Mouse (Mus musculus): ENCODE data around the gene Cyp4f16. TPM values are rescaled to one million over a fixed set of nuclear protein-coding genes. Genes with fewer than 3 reads are reported as not detected.
"Not testable (repeated sequence)": the region's sequence is repeated elsewhere in the genome, so short reads cannot be mapped to it uniquely, and the experiment has no call there.

Cyp4f16 gene
- total RNA-seq (2021): 1 to 10 TPM; 5.8 to 5.9 TPM
- long read RNA-seq, experiment 1, partial matches to known transcripts: 1 of 6 reads
- long read RNA-seq, experiment 1, other reads (novel, unspliced or antisense): 2 of 6 reads
- long read RNA-seq, experiment 2, partial matches to known transcripts: 0 of 3 reads
- long read RNA-seq, experiment 2, other reads (novel, unspliced or antisense): 1 of 3 reads

DNA sequence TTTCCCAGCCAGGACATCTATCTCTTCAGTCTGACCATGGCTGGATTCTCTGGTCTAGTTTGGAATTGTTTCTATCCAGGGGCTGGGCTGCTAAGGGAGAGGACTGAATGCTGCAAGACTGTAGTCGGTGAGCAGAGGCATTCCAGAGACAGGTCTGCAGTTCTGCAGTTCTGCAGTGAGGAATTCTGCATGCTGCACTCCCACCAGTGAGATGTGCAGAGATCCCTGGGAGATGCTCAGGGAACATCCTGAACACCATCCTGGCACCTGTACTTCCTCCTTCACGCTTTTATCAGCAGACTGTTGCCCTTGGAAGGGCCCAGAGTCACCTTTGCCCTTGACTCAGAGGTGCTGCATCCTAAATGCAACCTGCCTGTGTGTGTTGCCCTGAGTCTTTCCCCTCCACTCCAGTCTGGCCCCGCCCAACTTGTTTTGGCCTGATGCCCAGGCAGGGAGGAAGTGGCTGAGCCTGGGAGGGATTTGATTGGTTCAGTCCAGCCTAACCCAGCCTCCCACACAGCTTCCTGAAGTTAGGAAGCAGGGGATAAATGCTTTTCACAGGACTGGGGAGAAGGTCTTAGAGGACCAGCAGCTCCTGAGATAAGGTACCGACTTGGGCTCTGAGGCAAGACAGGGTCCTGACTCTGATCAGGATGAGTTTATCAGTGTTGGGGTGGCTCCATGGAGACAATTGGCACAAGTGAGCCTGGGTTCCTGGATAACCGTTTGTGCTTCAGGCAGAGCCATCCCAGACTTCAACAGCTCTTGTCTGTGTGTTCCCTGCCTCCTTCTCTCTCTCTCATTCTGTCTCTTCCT, at the start of gene Cyp4f16:
Gene Cyp4f16, plus strand, starts transcription at position 508 of the 816 bp plus-strand sequence.
- peak; percentile 66 to 72 for DNase-seq (ENCODE audit: low spot score in 2 of 2)
- intact Hi-C loops (cut with DNase I): loop anchor here (5.0 kb wide), 1 partner anchor 86 kb away; the partner anchor contains the start of gene Cyp4f37

DNA sequence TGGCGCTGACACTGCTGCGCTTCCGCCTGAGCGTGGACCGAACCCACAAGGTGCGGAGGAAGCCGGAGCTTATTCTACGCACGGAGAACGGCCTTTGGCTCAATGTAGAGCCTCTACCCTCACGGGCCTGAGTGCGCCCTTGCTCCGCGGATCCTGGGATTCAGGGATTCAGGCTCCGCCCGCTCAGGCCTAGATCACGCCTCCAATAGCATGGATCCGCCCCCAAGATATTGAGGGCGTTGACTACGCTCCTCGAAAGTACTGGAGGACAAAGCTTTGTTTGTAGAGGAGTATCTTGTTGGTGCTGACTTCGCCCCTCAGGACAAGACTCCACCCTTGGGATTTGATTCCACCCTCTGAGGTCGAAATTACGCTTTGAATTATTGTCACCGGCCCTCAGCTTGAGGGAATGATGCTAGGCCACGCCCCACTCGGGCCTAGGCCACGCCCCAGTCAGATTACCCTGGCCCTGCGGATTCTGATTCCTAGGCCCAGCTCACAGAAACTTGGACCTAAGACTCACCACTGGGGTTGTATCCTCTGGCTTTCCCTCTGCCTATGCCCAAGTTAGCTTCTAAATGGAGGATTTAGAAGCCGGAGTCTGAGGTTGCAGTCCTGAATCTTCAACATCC, 43.9 kb upstream of the Cyp4f16 start:
- intact Hi-C loops (cut with DNase I): loop anchor here (5.0 kb wide), 1 partner anchor 105 kb away; the partner anchor contains the start of gene Wiz
- DNase-seq (ENCODE audit: low spot score in 2 of 2): no peak

DNA sequence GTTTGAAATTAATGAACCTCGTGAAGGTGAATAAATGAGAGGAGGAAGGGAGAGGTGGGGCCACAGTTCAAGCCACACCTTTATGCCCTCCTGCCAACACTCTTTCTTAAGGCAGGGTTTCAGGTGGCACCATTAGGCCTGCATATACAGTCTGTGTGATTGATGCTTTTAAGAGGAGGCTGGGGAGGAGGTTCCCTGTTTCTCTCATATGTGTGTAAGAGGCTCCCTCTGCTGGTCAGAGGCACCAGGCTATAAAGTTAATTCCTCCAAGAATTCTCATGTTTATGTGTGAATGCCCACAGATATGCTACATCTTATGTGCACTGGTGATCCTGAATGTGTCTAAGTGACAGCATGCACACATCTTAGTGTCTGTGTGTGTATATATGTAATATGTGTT, 41.8 kb upstream of the Cyp4f16 start:
- DNase-seq (ENCODE audit: low spot score in 2 of 2): peak; percentile 83 to 84
- intact Hi-C loops (cut with DNase I): loop anchor here (1.0 to 5.0 kb wide), 2 partner anchors 107 to 146 kb away; partner anchors contain the start of gene Wiz

DNA sequence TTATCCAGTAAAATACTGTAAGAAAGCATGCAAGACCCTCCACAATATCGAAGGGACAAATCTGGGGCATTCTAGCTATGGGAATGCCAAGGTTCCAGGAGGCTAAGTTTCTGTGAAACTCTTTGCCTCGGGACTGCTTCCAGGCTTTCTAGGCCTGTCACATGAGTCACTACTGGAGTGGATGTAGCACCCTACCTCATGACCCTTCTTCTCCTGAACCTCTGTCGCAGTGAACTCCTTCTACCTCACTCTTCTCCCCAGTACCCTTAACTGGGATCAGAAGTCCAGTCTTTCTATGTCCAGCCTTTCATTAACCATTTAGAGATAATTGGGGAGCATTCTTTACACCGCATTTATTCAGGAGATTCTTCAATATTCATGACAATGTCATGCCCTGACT, 35.8 kb upstream of the Cyp4f16 start:
- DNase-seq (ENCODE audit: low spot score in 2 of 2); intact Hi-C loops (cut with DNase I): not testable (repeated sequence)

DNA sequence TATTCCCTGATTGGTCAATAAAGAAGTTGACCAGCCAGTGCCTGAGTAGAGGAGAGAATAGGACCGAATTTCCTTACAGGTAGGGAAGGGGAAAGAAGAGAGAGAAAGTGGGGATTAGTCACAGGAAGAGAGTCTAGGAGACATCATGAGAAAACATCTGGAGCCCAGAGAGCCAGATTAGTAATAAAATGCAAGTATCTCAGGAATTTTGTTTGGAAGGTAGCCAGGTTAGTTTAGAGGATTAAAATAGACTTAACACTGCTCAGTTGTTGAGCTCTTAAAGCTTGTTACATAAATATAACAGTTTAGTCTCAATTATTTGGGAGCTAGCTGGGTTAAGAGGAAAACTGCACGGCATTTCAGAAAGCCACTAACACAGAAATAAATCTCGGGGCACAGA, 35.3 kb upstream of the Cyp4f16 start:
- DNase-seq (ENCODE audit: low spot score in 2 of 2): no peak
- intact Hi-C loops (cut with DNase I): no loop called here

DNA sequence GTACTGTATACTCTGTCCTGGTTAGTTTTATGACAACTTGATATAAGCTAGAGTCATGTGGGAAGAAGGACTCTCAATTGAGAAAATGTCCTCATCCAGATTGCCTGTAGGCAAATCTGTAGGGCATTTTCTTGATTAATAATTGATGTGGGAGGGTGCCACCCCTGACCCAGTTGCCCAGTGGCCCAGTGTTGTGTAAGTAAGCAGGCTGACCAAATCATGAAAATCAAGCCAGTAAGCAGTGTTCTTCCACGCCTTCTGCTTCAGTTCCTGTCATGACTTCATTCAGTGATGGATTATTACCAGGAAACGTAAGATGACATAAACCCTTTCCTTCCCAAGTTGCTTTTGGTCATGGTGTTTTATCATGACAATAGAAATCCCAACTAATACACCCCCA, 33.2 kb upstream of the Cyp4f16 start:
- intact Hi-C loops (cut with DNase I): no loop called here
- no peak for DNase-seq (ENCODE audit: low spot score in 2 of 2)

DNA sequence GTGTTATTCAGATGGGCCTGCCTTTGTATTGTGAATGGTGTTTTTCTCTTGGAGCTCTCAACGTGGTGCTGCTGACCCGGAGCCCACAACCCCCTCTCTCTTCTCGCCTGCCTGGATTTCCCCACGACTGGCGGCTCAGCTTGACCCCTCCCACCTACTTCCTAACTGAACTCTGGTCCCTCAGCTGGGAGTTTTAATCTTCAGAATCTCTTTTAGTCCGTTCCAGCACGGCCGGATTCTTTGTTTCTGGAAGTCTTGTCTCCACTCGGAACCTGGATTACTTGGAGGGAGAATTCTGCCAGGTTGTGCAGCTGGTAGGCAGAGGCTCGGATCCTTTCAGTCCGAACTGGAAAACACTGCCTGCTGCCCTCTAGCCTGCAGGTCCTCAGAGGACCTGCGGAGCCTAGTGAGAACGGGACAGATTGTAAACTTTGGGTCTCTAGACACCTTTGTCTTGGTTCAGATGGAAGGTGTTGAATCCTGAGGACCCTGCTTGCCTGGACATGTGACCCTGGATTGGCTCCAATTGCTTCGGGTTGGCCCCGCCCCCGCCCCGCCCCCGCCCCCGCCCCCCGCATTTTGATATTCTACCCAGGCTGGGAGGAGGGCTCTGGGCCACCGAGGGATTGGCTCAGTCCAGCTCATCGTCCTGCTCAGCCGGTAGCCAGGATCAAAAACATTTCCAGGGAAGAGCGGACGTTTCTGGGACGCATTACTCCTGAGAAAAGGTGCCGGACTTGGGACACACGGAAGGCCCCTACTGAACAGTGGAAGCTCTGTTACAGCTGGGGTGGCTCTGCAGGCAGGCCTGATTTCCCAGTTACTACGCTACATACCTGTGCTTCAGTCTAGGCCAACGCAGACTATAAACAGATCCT, 30.3 kb upstream of the Cyp4f16 start, which contains the start of gene Cyp4f17:
Gene Cyp4f17, plus strand, starts transcription at position 200 of the 878 bp plus-strand sequence.
- DNase-seq (ENCODE audit: low spot score in 2 of 2): no peak
- intact Hi-C loops (cut with DNase I): no loop called here

DNA sequence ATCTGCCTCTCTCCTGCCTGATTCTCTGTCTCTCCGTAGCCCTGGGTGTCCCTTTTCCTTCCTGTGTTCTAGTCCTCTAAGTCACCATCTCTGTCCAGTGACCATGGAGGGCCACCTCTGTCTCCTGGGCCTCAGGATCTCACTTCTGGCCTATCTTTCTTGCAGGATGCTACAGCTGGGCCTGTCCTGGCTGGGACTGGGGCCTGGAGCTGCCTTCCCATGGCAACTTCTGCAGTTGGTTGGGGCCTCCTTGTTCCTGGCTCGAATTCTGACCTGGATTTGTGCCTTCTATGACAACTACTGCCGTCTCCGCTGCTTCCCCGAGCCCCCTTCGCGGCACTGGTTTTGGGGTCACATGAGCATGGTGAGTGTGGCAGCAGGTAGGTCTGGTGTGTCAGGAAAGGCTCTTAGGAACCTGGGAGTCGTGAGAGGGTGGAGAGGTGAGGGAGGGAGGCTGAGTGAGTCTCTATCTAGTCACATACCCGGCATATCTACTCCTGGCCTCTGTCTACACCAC, 29.6 kb upstream of the Cyp4f16 start:
- no peak for DNase-seq (ENCODE audit: low spot score in 2 of 2)
- intact Hi-C loops (cut with DNase I): no loop called here

DNA sequence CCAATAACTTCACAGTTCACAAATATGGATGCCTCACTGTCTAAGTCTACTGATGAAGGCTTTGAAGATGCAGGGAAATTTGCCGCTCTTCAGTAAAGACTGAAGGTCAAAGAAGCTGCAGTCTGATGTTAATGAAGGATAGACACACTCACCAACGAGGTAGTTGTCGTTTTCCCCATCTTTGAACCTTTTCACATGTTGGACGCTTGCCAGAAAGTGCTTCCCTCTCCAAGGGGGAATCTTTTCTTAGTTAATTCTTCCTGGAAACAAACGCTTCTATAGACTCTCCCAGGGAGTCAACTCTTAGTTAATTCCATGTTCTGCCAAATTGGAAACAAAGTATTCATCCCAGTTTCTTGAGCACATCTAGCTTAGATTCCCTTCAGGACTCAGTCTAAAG, 20.2 kb upstream of the Cyp4f16 start:
- DNase-seq (ENCODE audit: low spot score in 2 of 2): no peak
- intact Hi-C loops (cut with DNase I): no loop called here

DNA sequence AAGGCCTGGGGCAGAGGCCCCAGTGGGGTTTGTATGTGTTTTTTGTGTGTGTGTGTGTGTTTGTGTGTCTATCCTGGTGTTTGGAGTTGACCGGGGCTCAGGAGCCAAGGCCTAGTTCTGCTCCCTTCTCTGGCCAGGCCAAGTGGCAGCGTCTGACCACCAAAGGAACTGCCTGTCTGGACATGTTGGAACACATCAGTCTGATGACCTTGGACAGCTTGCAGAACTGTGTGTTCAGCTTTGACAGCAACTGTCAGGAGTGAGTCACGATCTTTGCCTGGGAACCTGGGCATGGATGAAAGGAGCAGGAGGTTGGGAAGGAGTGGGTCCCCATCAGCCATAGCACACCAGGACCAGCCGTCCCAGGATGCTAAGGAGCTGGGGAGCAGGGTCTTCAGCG, 14.4 kb upstream of the Cyp4f16 start:
- DNase-seq (ENCODE audit: low spot score in 2 of 2): no peak
- intact Hi-C loops (cut with DNase I): loop anchor here (10.0 kb wide), 1 partner anchor 163 kb away; the partner anchor contains the start of gene Cyp4f15

DNA sequence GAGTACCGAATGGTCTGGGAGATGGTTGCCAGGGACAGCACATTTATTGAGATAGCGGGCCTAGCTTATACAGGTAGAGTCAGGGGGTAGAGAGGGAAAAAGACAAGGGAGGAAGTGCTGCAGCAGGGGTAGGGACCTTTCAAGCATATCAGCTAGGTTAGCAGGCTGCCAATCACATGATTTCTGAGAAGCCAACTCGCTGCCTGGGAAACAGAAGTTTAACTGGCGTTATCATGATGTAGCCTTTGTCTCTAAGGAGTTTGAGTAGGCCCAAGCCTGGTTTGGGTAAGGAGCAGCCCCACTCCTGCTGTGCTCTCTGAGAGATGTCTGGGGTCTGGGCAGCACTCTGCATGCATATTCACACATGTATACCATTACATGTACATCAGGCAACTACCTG, 14.0 kb upstream of the Cyp4f16 start:
- DNase-seq (ENCODE audit: low spot score in 2 of 2): no peak
- intact Hi-C loops (cut with DNase I): loop anchor here (10.0 kb wide), 1 partner anchor 162 kb away; the partner anchor contains the start of gene Cyp4f15

DNA sequence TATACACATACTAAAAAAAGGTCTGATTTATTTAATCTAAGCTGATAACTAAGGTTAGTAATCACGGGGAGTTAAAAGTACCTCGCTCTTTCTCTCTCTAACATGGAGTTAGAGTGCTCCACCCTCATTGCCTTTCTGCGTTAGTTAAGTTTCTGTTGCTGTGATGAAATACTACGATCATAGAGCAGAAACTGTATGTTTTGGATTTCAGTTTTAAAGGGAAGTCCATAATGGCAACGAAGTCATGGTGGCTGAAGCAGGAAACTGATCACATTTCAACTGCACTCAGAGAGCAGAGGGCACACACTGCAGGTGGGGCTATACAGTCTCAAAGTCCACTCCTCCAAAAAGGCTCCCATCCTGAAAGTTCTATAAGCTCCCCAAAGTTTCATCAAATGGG, 13.5 kb upstream of the Cyp4f16 start:
- intact Hi-C loops (cut with DNase I): loop anchor here (10.0 kb wide), 1 partner anchor 162 kb away; the partner anchor contains the start of gene Cyp4f15
- DNase-seq (ENCODE audit: low spot score in 2 of 2): no peak

DNA sequence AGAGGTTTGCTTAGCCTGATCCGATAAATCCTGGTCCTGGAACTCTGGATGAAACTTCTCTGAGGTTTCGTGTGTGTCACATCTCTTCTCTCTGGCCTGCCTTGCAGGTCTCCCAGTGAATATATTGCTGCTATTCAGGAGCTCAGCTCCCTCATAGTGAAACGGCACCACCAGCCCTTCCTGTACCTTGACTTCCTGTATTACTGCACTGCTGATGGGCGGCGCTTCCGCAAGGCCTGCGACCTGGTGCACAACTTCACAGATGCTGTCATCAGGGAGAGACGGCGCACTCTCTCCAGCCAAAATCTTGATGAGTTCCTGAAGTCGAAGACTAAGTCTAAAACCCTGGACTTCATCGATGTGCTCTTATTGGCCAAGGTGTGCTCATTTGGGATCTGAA, 12.5 kb upstream of the Cyp4f16 start:
- intact Hi-C loops (cut with DNase I): loop anchor here (10.0 kb wide), 1 partner anchor 161 kb away; the partner anchor contains the start of gene Cyp4f15
- DNase-seq (ENCODE audit: low spot score in 2 of 2): no peak

DNA sequence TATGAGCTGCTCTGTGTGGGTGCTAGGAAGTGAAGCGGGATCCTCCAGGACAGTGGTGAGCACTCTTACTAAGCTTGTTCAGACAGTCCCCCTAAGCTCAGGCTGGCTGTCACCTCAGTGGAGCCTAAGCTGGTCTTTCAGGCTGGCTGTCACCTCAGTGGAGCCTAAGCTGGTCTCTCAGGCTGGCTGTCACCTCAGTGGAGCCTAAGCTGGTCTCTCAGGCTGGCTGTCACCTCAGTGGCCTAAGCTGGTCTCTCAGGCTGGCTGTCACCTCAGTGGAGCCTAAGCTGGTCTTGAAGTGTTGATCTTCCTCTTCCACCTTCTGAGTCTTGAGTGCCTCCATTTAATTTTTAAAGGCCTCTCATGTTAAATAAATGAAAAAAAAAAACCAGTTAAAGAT, 10.0 kb upstream of the Cyp4f16 start:
- not testable (repeated sequence) for DNase-seq (ENCODE audit: low spot score in 2 of 2)
- intact Hi-C loops (cut with DNase I): loop anchor here (10.0 kb wide), 1 partner anchor 158 kb away; the partner anchor contains the start of gene Cyp4f15

DNA sequence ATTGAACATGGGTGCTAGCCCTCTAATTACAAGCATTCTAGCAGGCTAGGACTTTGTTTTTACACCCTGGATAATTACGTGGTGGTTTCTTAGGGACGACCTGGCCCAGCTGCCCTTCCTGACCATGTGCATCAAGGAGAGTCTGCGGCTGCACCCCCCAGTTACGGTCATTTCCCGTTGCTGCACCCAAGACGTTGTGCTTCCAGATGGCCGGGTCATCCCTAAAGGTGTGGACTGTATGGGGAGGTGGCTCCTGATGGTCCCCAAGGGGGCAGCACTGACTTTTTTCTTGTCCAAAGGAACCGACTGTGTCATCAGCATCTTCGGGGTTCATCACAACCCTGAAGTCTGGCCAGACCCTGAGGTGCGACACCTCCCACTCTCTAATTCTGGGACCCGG, 8.6 kb upstream of the Cyp4f16 start:
- intact Hi-C loops (cut with DNase I): loop anchor here (10.0 kb wide), 1 partner anchor 157 kb away; the partner anchor contains the start of gene Cyp4f15
- DNase-seq (ENCODE audit: low spot score in 2 of 2): no peak

DNA sequence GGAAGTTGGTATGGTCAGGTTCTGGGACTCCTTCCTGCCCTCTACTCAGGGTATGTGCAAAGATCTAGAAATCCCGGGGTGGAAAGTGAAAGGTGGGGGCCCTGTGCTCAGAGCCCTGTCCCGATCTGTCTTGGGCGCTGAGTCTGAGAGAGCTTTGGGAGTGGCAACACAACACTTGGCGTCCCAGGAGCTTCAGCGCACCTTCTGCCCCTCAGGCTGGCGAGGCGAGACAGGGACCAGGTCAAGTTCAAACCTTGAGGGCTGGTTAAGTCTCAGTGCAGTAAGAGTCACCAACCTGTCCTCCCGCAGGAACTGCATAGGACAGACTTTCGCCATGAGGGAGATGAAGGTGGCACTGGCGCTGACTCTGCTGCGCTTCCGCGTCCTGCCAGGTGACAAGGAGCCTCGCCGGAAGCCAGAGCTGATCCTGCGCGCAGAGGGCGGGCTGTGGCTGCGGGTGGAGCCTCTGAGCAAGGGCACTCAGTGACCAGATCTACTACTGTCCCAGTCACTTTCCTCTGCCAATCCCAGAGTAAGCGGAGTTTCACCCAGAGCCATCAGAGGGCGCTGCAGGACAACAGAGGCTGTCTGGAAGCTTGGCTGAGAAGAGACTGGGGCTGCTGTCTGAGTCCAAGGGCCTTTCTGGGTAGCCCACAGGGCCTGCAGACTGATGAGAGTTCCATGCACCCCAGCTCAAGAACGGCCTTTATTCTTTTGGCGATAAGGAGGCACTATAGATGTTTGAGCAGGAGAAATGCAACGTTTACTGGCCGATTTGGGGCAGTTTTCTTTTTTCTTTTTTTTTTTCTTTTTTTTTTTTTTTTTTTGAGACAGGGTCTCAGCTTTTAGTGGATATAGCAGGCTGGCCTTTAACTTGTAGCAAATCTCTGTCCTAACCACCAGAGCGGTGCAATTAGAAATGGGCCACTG, 7.7 kb upstream of the Cyp4f16 start:
- intact Hi-C loops (cut with DNase I): loop anchor here (10.0 kb wide), 1 partner anchor 156 kb away; the partner anchor contains the start of gene Cyp4f15
- DNase-seq (ENCODE audit: low spot score in 2 of 2): peak; percentile 88 to 91

DNA sequence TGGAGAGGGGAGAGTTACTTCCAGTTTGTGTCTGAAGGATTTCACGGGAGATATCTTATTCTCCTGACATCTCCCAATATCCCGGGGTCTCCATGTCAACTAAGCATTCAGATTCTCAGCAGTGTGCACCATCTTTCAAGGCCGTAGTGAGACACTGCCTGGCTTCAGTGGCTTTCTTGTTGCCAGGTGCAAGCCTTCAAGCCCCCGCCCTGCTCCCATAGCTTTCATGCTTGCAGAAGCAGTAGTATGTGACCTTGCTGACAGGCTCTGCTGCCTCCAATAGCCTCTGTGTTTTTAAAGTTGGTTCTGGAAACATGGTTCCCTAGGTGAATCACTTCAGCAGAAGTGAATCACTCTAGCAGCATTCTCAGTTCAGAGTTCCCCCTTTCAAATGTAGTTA, 4.0 kb upstream of the Cyp4f16 start:
- intact Hi-C loops (cut with DNase I); DNase-seq (ENCODE audit: low spot score in 2 of 2): not testable (repeated sequence)

DNA sequence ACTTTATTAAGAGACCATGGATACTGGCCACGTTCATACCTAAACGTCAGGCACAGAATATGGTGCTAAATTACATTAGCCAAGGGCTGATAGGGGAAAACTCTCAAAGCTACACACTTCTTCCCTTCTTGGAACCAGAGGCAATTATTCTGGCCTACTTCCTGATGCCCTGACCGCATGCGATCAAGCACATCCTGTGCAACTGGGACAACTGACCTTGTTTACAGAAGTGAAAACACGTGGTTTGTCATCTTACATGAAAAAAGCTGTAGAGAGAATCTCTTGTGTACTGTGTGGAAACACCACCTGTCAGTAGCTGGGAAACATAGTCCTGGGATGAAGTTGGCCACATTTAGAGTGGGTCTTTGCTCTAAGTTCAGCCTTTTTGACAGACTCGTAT, 2.3 kb upstream of the Cyp4f16 start:
- DNase-seq (ENCODE audit: low spot score in 2 of 2): no peak
- intact Hi-C loops (cut with DNase I): no loop called here
